Mouse (Mus musculus) frontal cortex, adult 2 months (tissue): ENCODE results near the gene Foxo6. TPM values are rescaled to one million over a fixed set of nuclear protein-coding genes. Genes with fewer than 3 reads are reported as not detected.

ENCODE experiments used
- polyA plus RNA-seq: library from polyadenylated mRNA; depleted of rRNA; stranded (reverse); fragments of >200 nt; gene quantifications from 2 replicates; pipeline ENCODE4 v1.2.3, GENCODE M21; 2012; rRNA removed

Foxo6 gene
- polyA plus RNA-seq, 1 experiment, result 8.9 TPM

Other genes with a start within 250 kb of the Foxo6 start
- not detected in 2 replicates for gene AL607142.1, start 222.4 kb downstream of the Foxo6 start, polyA plus RNA-seq
- gene Edn2, start 126.1 kb downstream of the Foxo6 start, polyA plus RNA-seq, result 0.06 and 0.13 TPM in 2 replicates
- 93.0 and 95.1 TPM in 2 replicates for gene Scmh1, start 117.9 kb upstream of the Foxo6 start, polyA plus RNA-seq
- 0.11 and 0.14 TPM in 2 replicates for gene Slfnl1, start 244.9 kb upstream of the Foxo6 start, polyA plus RNA-seq